Mouse (Mus musculus): ENCODE measurements around the gene Sept10. TPM values are rescaled to one million over a fixed set of nuclear protein-coding genes. Genes with fewer than 3 reads are reported as not detected.
"Not testable (repeated sequence)": the region's sequence is repeated elsewhere in the genome, so short reads cannot be mapped to it uniquely, and the experiment has no call there.

Sept10 gene
- polyA plus RNA-seq, 1 experiment from 2014 or later: 15.8 TPM

DNA sequence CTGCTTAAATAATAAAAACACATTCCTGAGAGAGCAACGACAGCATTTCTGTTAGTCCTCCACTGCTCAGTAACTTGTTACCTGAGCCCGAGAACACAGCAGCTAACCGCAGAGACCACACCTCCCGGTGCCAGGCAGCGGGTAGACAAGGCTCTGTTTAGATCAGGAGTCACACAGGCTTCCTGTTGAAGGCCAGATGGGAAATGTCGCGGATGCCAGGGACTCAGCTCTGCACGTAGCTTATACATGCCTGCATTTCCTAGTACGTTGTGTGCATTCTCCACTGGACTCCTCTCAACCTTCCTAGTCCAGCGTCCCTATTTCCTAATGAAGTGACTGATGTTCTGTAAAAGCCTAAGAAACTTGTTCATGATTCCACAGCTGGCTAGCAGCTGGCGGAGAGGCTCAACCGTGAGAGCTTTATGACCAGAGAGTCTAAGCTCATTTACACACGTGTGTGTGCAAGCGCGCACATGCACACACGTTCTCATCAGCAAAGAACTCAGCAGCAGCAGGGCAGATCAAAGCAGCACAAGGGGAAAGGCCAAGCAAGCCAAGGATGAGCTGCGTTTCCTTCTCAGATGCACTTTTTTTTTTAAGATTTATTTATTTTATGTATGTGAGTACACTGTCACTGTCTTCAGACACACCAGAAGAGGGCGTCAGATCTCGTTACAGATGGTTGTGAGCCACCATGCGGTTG, 89.6 kb downstream of the Sept10 start:
- peak; percentile 8 for DNase-seq (ENCODE audit: low spot score)

DNA sequence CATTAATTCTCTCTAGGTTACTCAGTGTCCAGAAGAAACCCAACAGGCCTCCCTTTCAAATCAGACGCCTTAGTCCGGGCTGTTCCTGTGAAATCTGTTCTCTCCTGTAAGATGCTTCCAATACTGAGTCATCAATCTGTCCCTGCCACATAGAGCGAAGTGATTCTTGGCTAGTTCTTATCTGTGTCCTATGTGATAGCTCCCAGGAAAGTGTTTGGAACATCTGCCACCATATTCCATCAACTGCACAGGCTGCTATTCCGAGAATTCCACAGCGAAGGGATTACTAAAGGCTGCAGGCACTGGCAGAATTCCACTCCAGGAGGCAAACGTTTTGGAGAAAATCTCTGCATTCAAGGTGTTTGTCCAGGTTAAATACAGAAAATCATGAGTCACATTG, 94.0 kb downstream of the Sept10 start:
- DNase-seq (ENCODE audit: low spot score): no peak

DNA sequence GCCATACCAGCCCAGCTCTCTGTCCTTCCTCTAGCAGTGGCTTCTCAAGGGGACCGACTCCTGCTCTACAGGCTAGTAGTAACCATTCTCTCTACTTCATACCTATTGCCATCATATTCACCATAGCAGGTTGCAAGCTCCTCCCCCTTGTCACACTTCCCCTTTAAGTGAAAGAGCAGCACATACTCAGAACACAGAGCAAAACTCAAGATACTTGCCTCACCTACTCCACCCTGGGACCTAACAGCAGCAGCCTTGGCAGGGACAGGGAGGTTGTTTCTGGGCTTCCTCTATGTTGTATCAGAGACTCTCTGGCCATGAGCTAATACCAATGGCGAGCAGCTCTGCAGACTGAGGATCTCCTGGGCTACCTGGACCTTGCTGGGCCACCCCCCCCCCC, 96.2 kb downstream of the Sept10 start:
- no peak for DNase-seq (ENCODE audit: low spot score)

DNA sequence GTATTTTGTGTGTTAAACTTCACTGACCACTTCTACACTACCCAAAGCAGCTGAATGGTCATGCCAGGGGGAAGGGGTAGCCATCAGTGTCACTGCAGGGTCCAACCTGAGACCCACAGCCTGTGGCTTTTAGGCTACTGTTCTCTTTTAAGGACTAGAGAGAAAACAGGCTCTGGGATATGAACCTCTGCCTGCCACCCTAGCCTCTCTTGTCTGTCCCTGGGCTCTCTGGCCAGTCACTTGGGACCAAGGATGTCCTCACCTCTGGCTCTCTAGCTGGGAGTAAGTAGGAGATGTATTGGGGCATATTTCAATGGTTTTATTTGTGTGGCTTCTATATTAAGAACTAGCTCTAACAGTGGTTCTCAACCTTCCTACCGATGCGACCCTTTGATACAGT, 101.8 kb downstream of the Sept10 start:
- no peak for DNase-seq (ENCODE audit: low spot score)

DNA sequence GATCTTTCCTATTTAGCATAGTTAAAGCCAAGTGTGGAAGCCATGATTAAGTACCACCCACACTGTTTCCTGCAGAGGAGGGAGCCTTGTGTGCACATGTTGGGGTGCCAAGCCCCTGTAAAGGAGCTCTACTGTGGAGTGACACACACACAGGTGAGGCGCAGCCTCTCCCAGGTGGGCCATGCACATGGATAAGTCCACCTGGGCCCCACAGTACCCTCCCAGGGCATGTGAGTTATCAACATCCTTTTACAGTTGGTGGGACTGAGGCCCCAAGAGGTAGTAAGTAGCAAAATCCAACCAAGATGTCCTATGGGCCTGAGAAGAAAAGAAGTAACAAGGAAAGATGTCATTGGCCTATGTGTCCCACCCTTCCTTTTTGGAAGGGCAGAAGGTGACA, 102.6 kb downstream of the Sept10 start:
- DNase-seq (ENCODE audit: low spot score): no peak

DNA sequence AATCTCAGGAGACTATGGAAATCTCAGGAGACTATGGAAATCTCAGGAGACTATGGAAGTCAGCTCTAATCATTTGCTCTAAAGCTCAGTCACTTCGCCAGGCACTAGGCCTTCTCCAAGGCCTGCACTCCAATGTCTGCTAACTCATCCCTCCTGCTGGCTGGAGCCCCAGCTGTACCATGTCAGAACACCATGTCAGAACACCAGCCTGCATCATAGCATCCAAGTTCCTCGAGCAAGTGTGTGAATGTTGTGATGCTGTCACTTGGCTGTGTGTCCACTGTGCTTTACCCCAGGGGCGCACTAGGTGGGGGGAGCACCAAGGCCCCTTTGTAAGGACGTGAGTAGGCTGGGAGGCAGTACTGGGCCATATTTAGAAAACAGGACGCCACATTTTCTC, 104.1 kb downstream of the Sept10 start:
- no peak for DNase-seq (ENCODE audit: low spot score)

DNA sequence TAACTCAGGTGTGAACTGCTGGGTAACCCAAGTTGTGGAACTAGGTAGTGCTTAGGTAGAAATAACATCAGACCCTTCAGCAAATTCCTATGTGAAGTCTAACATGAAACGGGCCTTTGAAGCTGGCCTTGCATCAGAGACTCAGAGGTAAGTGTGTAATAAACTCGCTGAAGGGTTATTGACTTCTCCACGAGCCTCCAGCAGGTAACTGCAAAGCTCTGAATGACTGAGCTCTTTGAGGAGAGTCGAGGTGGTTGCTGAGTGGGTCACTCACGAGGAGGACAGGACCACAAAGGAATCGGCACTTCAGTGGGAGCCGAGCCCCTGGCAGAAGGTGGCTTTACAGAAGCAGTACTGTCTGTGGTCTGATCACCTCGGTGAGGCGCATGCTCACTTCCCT, 105.3 kb downstream of the Sept10 start:
- DNase-seq (ENCODE audit: low spot score): no peak

DNA sequence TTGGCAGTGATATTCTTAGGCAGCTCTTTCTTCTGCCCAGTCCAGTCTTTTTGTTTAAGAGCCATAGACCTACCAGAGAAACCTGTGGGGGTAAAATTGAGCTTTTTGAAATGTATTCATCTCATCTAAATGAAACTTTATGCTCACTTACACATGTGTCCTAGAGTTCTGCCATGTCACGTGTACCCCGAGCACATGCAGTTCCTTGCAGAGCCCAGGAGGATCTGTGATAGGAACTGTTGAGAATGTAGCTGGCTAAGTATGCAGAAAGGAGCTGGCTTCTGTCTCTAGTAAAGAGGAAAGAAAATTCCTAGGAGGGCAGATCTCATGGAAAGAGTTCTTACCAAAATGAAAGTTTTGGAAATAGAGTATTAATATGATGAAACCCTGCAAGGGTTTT, 106.0 kb downstream of the Sept10 start:
- DNase-seq (ENCODE audit: low spot score): no peak

DNA sequence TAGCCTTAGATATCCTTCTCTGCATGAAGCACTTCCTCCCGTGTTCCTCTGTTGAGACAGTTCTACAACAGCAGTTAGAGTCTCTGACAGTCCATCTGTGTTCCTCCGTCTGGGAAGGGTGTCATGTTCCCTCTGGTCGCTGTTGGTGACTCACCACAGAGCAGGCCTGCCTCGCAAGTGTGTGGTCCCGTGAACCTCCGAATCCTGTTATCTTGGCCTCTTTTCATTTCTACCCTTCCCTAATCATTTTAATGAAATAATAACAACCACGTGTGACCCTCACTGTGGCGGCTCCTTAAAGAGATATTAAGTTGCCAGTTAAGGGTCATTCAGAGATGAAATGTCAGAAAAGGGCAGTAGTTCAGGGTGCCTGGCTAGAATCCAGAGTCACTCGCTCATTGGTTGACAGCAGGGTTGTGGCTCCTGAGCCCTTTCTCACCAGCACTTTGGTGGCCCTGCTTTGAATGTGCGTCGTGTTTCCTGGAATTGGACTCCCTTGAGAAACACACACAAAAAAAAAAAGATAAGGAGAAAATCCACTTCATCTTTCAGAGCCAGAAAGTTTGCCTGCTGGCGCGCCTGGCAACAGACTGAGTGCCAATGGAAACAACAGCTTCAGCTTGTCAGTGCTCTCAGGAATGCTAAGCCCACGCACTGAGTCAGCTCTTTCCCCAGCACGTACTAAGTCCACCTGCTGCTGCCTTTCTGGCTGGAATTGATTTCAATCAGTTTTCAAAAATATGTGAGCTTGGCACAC, 106.9 kb downstream of the Sept10 start:
- no peak for DNase-seq (ENCODE audit: low spot score)

DNA sequence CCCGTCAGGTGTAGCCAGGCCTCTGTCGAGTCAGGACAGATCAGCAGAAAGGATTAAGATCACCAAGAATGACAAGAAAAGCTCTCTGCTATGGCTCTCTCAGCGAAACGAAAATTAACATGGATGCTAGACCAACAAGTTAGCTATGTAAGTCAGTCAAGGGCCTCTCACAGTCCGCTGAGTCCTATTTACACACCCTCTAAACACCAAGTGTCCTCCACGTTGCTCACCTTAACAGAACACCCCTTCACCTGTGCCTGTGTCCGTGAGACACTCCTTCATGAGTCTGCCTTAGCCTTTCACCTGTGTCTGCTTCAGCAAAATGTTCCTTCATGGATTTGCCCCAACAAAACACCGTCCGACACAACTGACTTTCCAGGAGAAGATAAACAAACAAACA, 108.3 kb downstream of the Sept10 start:
- no peak for DNase-seq (ENCODE audit: low spot score)

DNA sequence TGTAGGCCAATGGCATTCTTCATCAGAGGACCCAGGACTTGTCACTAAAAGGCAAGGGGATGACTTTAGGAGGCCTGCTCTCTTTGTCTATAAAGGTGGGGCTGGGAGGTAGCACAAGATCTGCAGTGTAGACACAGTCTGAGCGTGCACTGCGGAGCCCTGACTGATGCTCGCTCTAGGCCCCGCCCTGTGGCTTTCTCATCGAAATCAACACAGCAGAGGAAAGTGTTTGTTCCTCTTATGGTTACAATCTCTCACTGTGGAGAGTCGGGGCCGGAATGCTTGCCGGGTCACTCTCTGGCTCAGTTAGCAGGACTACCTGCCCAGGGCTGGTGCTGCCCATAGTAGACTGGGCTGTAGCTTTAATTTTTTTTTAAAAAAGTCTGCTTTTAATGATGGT, 108.9 kb downstream of the Sept10 start:
- DNase-seq (ENCODE audit: low spot score): no peak

DNA sequence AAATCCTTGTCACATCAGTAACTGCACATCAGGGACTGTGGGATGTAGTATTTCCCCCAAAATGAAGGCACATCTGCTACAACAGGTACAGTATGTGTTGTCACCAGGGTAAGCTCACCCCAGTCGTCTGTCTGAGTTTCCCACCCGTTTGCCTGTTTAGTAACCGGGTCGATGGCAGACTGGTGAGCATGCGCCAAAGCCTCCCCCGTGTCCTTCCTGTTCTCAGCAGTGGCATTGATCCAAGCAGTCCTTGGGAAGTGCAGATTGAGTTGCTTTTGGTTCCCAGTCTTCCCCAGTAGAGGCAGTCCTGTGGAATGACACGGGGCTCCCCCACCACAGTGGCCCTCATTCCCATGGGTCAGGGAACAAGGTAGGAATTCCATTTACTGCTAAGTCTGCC, 111.3 kb downstream of the Sept10 start:
- DNase-seq (ENCODE audit: low spot score): no peak

DNA sequence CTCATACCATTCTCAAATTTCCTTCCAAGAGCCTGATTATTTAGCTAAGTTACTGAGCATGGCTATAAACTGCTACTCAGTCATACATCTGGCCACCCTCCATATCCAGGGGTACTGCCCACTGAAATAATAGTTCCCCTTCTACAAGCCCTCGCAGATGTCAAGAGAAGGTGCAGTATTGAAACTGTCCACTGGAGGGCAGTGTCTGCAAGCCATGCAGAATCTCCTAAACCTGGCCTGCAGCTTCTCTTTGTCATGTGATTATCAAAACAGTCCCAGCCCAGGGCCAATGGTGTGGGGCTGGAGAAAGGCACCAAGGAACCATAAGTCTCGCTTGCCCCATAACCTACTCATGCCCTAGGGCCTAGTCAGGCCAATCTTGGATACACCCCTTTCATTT, 112.6 kb downstream of the Sept10 start:
- peak; percentile 52 for DNase-seq (ENCODE audit: low spot score)

DNA sequence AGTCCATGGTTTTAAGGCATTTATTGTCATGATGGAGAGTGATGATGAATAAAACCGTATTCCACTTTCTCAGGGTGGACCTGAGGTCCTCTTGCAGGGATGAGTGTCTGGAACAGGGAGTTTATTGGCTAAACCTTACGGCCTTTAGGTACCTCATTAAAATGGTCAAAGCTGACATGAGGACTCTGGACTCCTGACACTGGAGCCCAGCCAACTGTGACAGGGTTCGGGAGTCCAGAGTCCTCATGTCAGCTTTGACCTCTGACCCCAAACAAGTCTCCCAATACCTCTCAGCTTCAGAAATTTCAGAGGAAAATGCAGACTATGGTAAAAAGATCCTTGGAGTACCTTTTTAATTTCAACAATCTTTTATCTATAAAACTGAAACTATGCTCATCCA, 115.0 kb downstream of the Sept10 start:
- DNase-seq (ENCODE audit: low spot score): no peak

DNA sequence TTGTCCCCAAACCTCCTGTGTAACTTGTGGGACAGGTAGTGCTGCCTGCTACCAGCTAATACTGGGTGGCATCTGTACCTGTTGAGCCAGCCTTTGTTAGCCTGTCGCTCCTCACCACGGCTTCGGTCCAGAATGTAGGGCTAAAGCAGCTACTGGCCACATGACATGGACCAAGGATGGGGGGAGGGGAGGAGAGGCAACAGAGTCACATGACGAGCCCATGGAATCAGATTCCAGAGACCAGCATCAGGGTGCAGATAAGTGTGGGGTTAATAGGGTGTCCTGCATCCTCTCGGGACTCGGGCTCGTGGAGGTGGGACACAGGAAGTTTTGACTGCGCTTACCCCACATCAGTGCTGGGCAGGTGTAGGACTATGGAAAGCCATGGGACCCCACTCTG, 115.8 kb downstream of the Sept10 start:
- no peak for DNase-seq (ENCODE audit: low spot score)

DNA sequence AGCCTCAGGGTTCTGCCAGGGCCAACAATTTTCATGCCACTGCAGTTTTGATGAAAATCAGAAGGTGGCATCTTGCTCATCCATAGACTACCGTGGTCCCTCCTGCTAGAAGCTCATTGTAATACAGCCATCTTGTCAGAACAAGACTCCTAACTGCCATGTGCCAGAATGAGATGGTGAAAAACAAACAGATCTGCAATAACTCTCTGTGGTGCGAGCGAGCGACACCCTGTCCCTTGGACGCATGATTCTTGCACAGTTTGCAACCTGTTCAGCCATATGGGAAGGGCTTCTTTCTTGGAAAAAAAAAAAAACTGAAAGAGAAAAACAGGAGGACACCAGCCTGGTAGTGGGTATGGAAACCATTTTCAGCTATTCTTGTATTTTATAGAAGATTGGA, 117.0 kb downstream of the Sept10 start:
- no peak for DNase-seq (ENCODE audit: low spot score)

DNA sequence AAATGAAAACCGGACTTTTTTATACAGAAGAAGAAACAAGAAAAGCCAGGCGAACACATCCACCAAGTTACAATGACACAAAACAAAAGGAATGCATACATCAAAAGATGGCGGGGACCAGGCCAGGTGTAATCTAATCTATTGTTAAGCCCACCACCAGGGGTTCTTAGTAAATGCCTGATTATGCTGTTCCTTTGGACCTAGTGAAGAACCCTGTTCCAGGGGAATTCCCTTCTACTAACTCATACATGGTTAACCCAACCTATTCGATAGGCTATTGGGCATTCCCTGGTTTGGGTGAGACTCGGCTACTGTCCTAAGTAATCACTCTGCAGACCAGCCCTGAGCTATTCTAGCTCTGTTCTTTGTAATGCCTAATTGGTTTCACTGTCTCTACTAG, 118.6 kb downstream of the Sept10 start:
- DNase-seq (ENCODE audit: low spot score): not testable (repeated sequence)

DNA sequence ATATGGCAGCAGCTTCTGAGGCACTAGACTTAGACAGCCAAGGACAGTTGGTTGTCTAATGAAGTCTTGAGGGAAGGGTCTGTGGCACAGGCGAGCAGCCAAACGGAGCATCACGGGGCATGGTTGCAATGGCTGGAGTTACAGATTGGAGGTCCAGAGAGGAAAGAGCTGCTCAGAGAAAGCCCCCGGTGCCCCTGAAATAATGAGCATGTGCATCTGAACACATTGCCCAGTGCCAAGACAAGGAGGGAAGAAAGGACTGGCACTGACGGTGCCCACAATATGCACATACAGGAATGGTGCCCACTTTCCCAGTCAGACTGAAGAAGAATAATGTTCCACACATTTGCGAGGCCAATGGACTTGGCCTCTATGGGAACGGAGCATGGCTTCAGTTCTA, 129.7 kb downstream of the Sept10 start:
- DNase-seq (ENCODE audit: low spot score): no peak

Other genes with a start within 250 kb of the Sept10 start
- gene Sowahc, start 106 bp upstream of the Sept10 start, polyA plus RNA-seq (2015; fragmentation: Nextera tagmentation; extraction: Ambion mirVana): 2.3 and 2.4 TPM in 2 replicates
- gene P4ha1, start 101.4 kb upstream of the Sept10 start, polyA plus RNA-seq (2015; fragmentation: Nextera tagmentation; extraction: Ambion mirVana): 16.3 and 18.2 TPM in 2 replicates
- gene Gm10273, start 173.8 kb upstream of the Sept10 start, polyA plus RNA-seq (2015; fragmentation: Nextera tagmentation; extraction: Ambion mirVana): 9.1 and 14.0 TPM in 2 replicates
- not detected in 2 replicates for gene Pla2g12b, start 181.8 kb upstream of the Sept10 start, polyA plus RNA-seq (2015; fragmentation: Nextera tagmentation; extraction: Ambion mirVana)
- gene Oit3, start 219.9 kb upstream of the Sept10 start, polyA plus RNA-seq (2015; fragmentation: Nextera tagmentation; extraction: Ambion mirVana): 0.45 and 0.46 TPM in 2 replicates